Mouse (Mus musculus) kidney, adult 2 months (tissue): ENCODE results near the gene Med1.

Experiments used
- CTCF ChIP-seq: fragments of 200-500 bp; conservative IDR thresholded peaks from 2 replicates; pipeline ENCODE4 v1.5.1; 2011; ENCODE audit warnings: low read depth, mild to moderate bottlenecking, control low read depth, low read length, moderate library complexity, mixed read lengths; ENCODE audit not compliant: insufficient read depth, insufficient read length
- POLR2A ChIP-seq: fragments of 200-500 bp; IDR thresholded peaks from one replicate; pipeline ENCODE4 v1.6.1; 2011; ENCODE audit warnings: low read depth, low read length, control low read depth

DNA sequence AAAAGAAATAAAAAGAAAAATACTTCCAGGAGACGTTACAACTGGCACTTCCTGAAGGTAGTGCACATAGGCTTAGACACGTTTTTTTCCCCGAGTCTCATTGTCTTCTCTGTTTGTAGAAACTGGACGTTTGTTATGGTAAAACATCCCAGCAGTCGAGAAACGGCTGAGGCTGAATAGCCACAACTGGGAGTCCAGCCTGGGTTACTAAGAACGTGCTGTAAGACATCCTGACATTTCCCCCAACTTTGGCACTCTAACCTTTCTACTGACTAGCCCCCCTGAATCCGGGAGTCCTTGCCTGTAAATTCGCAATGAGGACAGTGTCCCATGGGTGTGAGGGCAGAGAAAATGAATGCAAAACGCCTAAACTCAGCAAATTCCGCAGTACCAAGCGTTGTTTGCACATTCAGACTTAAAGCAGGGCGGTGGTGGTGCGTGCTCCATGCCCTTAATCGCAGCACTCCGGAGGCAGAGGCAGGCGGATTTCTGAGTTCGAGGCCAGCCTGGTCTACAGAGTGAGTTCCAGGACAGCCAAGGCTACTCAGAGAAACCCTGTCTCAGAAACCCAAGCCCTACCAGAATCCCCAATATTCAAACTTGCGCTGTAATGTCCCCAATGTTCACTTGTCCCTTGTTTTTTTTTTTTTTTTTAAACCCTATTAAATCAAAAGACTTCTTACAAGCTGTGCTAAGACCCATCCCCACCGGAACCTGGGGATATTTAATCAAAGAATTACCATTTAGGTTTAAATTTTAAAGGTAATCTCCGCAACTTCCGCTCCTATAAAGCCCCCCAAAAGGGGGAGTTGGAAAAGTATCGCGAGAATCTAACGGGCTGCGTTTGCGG, 8.9 kb upstream of the Med1 start:
- no peak for TF ChIP-seq CTCF
- no peak for TF ChIP-seq POLR2A
